Mouse (Mus musculus) ES-Bruce4 (cell line): ENCODE results near the gene Hook2.

Source experiments
- CTCF ChIP-seq: IDR thresholded peaks from one replicate; pipeline ENCODE4 v1.8.1; 2011; ENCODE audit warnings: low read depth, low read length
- EP300 ChIP-seq: IDR thresholded peaks from 2 replicates; pipeline ENCODE4 v1.6.1; 2011; ENCODE audit warnings: low read depth, low read length; ENCODE audit not compliant: insufficient read depth
- POLR2A ChIP-seq: IDR thresholded peaks from one replicate; pipeline ENCODE4 v1.8.1; 2011; ENCODE audit warnings: low read length; ENCODE audit not compliant: insufficient read depth

DNA sequence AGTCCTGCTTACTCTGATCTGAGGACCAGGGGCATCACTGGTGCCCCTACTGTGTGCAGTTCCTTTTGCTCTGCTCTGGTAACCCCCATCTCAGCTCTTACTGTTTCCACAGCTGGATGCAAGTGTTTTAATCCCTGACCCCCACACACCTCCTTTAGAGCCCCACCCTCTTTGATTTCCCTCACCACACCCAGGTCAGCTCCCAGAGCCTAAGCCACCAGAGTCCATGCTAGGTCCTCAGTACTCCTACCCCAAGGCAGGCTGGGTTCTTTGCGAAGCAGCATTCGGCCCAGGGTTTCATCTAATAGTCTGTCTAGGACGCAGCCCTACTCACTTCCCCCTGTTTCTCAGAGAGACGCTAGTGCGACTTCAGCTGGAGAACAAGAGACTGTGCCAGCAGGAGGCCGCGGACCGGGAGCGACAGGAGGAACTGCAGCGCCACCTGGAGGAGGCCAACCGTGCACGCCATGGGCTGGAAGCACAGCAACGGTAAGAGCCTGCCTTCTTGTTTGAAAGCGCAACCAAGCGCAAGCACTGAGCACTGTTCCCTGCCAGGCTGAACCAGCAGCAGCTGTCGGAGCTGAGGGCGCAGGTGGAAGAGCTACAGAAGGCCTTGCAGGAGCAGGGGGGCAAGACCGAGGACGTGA, 7.4 kb downstream of the Hook2 start:
- TF ChIP-seq POLR2A (no peak), CTCF (peak; percentile 99), EP300 (peak; percentile 71; the same call in 1 of the 2 replicates)
